Mouse (Mus musculus): ENCODE data around the gene Thrap3. TPM values are rescaled to one million over a fixed set of nuclear protein-coding genes. Genes with fewer than 3 reads are reported as not detected.

Gene Thrap3
- polyA plus RNA-seq, 1 experiment: 56.6 TPM

- Histone ChIP-seq H3K4me2 (ENCODE audit: low read depth) (no peak overlapping the region), H3K27me3 (ENCODE audit: control insufficient read depth, insufficient read depth, insufficient read length) (no peaks in the 10 kb centered on the region), H3K79me2 (ENCODE audit: control insufficient read depth, insufficient read depth) (peaks cover 94% of the 10 kb centered on the region), H3ac (ENCODE audit: control insufficient read depth, insufficient read length) (no peak overlapping the region), H3K36me3 (ENCODE audit: control insufficient read depth, insufficient read depth) (peaks cover 21% of the 10 kb centered on the region), H3K4me3 (no peak overlapping the region)
- TF ChIP-seq MYOD1 (IDR thresholded peaks at IDR 0.05; ENCODE audit: control insufficient read depth in 1 of 3, insufficient read length in 2 of 3, low read depth in 2 of 3) (no peak), SRF (IDR thresholded peaks at IDR 0.05; ENCODE audit: control insufficient read depth, insufficient read length, low read depth) (no peak), MAX (IDR thresholded peaks at IDR 0.05; ENCODE audit: low read depth) (no peak), TCF12 (IDR thresholded peaks at IDR 0.05; ENCODE audit: insufficient read depth, poor library complexity, severe bottlenecking) (no peak), USF1 (IDR thresholded peaks at IDR 0.05; ENCODE audit: low read depth) (no peak), MYOG (IDR thresholded peaks at IDR 0.05; ENCODE audit: control insufficient read depth in 1 of 3, insufficient read depth in 1 of 3, insufficient read length in 2 of 3, low read depth in 2 of 3) (no peak), CEBPB (IDR thresholded peaks at IDR 0.05; ENCODE audit: insufficient read depth, poor library complexity, severe bottlenecking) (no peak), E2F4 (IDR thresholded peaks at IDR 0.05; ENCODE audit: insufficient read depth) (no peak), POLR2AphosphoS2 (IDR thresholded peaks at IDR 0.05; ENCODE audit: insufficient read length, low read depth) (no peak), REST (IDR thresholded peaks at IDR 0.05; ENCODE audit: insufficient read depth, insufficient read length) (no peak), TCF3 (IDR thresholded peaks at IDR 0.05; ENCODE audit: insufficient read length, low read depth) (no peak), POLR2A (IDR thresholded peaks at IDR 0.05; ENCODE audit: insufficient read length, low read depth) (no peak)
These were observed 83.5 kb downstream of the Thrap3 start for GRCm38 (mm10) chr4:126119051-126119450.

- Histone ChIP-seq H3K36me3 (ENCODE audit: control insufficient read depth, insufficient read depth) (peaks cover 17% of the 10 kb centered on the region), H3K79me2 (ENCODE audit: control insufficient read depth, insufficient read depth) (peaks cover 94% of the 10 kb centered on the region), H3K4me3 (no peak overlapping the region), H3K4me2 (ENCODE audit: low read depth) (no peak overlapping the region), H3K27me3 (ENCODE audit: control insufficient read depth, insufficient read depth, insufficient read length) (no peaks in the 10 kb centered on the region), H3ac (ENCODE audit: control insufficient read depth, insufficient read length) (no peak overlapping the region)
- TF ChIP-seq TCF3 (IDR thresholded peaks at IDR 0.05; ENCODE audit: insufficient read length, low read depth) (no peak), MYOD1 (IDR thresholded peaks at IDR 0.05; ENCODE audit: control insufficient read depth in 1 of 3, insufficient read length in 2 of 3, low read depth in 2 of 3) (peak in 1 of 3 experiments; percentile 17)
These were observed 83.9 kb downstream of the Thrap3 start for GRCm38 (mm10) chr4:126118651-126119050.

GRCm38 (mm10) chr4:126117116-126117515 lies 85.4 kb downstream of the Thrap3 start:
- peaks cover 12% of the 10 kb centered on the region for H3K36me3 ChIP-seq (ENCODE audit: control insufficient read depth, insufficient read depth)
- no peaks in the 10 kb centered on the region for H3K27me3 ChIP-seq (ENCODE audit: control insufficient read depth, insufficient read depth, insufficient read length)
- H3K4me3 ChIP-seq: no peak overlapping the region
- H3K79me2 ChIP-seq (ENCODE audit: control insufficient read depth, insufficient read depth): peaks cover 97% of the 10 kb centered on the region
- H3K4me2 ChIP-seq (ENCODE audit: low read depth): no peak overlapping the region
- H3ac ChIP-seq (ENCODE audit: control insufficient read depth, insufficient read length): no peak overlapping the region
- TF ChIP-seq E2F4 (IDR thresholded peaks at IDR 0.05; ENCODE audit: insufficient read depth) (no peak), MYOG (IDR thresholded peaks at IDR 0.05; ENCODE audit: control insufficient read depth in 1 of 3, insufficient read depth in 1 of 3, insufficient read length in 2 of 3, low read depth in 2 of 3) (no peak), CEBPB (IDR thresholded peaks at IDR 0.05; ENCODE audit: insufficient read depth, poor library complexity, severe bottlenecking) (no peak), POLR2AphosphoS2 (IDR thresholded peaks at IDR 0.05; ENCODE audit: insufficient read length, low read depth) (no peak), SRF (IDR thresholded peaks at IDR 0.05; ENCODE audit: control insufficient read depth, insufficient read length, low read depth) (no peak), TCF3 (IDR thresholded peaks at IDR 0.05; ENCODE audit: insufficient read length, low read depth) (no peak), TCF12 (IDR thresholded peaks at IDR 0.05; ENCODE audit: insufficient read depth, poor library complexity, severe bottlenecking) (no peak), MYOD1 (IDR thresholded peaks at IDR 0.05; ENCODE audit: control insufficient read depth in 1 of 3, insufficient read length in 2 of 3, low read depth in 2 of 3) (no peak), USF1 (IDR thresholded peaks at IDR 0.05; ENCODE audit: low read depth) (no peak), REST (IDR thresholded peaks at IDR 0.05; ENCODE audit: insufficient read depth, insufficient read length) (no peak), POLR2A (IDR thresholded peaks at IDR 0.05; ENCODE audit: insufficient read length, low read depth) (no peak), MAX (IDR thresholded peaks at IDR 0.05; ENCODE audit: low read depth) (no peak)

DNA sequence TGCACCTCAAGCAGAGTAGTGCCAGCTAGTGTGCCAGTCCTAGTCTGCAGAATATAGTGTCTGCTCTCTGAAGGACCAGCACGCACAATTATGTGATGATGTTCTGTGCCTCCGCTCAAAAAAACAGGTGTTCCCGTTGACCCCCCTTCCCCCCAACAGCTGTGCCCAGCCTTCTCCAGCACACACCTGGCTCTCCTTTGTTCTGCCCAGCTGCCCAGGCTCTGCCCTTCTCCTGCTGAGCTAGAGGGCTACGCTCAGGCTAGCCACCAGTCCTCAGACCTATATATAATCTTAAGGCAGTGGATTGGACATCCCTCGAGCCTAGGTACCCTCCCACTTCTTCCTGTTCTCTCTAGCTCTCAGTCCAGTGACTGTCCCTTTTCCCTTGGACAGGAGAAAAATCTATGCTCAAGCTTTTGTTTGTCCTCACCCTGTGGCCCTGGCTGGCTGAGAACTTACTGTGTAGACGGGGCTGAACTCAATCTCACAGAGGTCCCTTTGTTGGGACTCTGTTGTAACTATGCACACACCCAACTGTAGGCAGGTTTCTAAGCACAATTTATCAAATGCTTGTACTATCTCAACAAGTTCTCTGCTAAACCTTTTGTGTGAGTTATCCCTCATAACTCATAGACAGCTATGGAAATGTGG lies 86.6 kb downstream of the Thrap3 start:
- Histone ChIP-seq H3K27me3 (ENCODE audit: control insufficient read depth, insufficient read depth, insufficient read length) (no peaks in the 10 kb centered on the region), H3K4me3 (no peak overlapping the region), H3ac (ENCODE audit: control insufficient read depth, insufficient read length) (no peak overlapping the region), H3K36me3 (ENCODE audit: control insufficient read depth, insufficient read depth) (peaks cover 12% of the 10 kb centered on the region), H3K4me2 (ENCODE audit: low read depth) (peak overlapping the region; percentile 10), H3K79me2 (ENCODE audit: control insufficient read depth, insufficient read depth) (peaks cover 96% of the 10 kb centered on the region)
- TF ChIP-seq SRF (IDR thresholded peaks at IDR 0.05; ENCODE audit: control insufficient read depth, insufficient read length, low read depth) (no peak), TCF3 (IDR thresholded peaks at IDR 0.05; ENCODE audit: insufficient read length, low read depth) (peak; percentile 71), USF1 (IDR thresholded peaks at IDR 0.05; ENCODE audit: low read depth) (no peak), MYOG (IDR thresholded peaks at IDR 0.05; ENCODE audit: control insufficient read depth in 1 of 3, insufficient read depth in 1 of 3, insufficient read length in 2 of 3, low read depth in 2 of 3) (peak; percentile 70 to 90 (median 83)), TCF12 (IDR thresholded peaks at IDR 0.05; ENCODE audit: insufficient read depth, poor library complexity, severe bottlenecking) (peak; percentile 59), MYOD1 (IDR thresholded peaks at IDR 0.05; ENCODE audit: control insufficient read depth in 1 of 3, insufficient read length in 2 of 3, low read depth in 2 of 3) (peak in 2 of 3 experiments; percentile 91 to 93)

- Histone ChIP-seq H3K36me3 (ENCODE audit: control insufficient read depth, insufficient read depth) (peaks cover 7% of the 10 kb centered on the region), H3ac (ENCODE audit: control insufficient read depth, insufficient read length) (no peak overlapping the region), H3K4me3 (no peak overlapping the region), H3K27me3 (ENCODE audit: control insufficient read depth, insufficient read depth, insufficient read length) (no peaks in the 10 kb centered on the region), H3K79me2 (ENCODE audit: control insufficient read depth, insufficient read depth) (peaks cover 90% of the 10 kb centered on the region), H3K4me2 (ENCODE audit: low read depth) (peak overlapping the region; percentile 10)
- no peak for TF ChIP-seq MYOD1 (IDR thresholded peaks at IDR 0.05; ENCODE audit: control insufficient read depth in 1 of 3, insufficient read length in 2 of 3, low read depth in 2 of 3)
- TF ChIP-seq USF1 (IDR thresholded peaks at IDR 0.05; ENCODE audit: low read depth): no peak
- no peak for TF ChIP-seq POLR2AphosphoS2 (IDR thresholded peaks at IDR 0.05; ENCODE audit: insufficient read length, low read depth)
These were observed 87.1 kb downstream of the Thrap3 start for GRCm38 (mm10) chr4:126115411-126115810.

Other genes with a start within 250 kb of the Thrap3 start
- gene Csf3r, start 178.2 kb downstream of the Thrap3 start, polyA plus RNA-seq (2012; fragmentation: generic; extraction: Trizol): not detected
- gene Mrps15, start 155.8 kb downstream of the Thrap3 start, polyA plus RNA-seq (2012; fragmentation: generic; extraction: Trizol): 86.8 TPM
- 12.8 TPM for gene Oscp1, start 144.2 kb downstream of the Thrap3 start, polyA plus RNA-seq (2012; fragmentation: generic; extraction: Trizol)
- 50.5 TPM for gene Lsm10, start 106.1 kb downstream of the Thrap3 start, polyA plus RNA-seq (2012; fragmentation: generic; extraction: Trizol)
- gene Stk40, start 98.8 kb downstream of the Thrap3 start, polyA plus RNA-seq (2012; fragmentation: generic; extraction: Trizol): 25.9 TPM
- 28.6 TPM for gene Eva1b, start 55.0 kb downstream of the Thrap3 start, polyA plus RNA-seq (2012; fragmentation: generic; extraction: Trizol)
- gene Sh3d21, start 39.3 kb downstream of the Thrap3 start, polyA plus RNA-seq (2012; fragmentation: generic; extraction: Trizol): 0.23 TPM
- gene Map7d1, start 53.6 kb upstream of the Thrap3 start, polyA plus RNA-seq (2012; fragmentation: generic; extraction: Trizol): 236 TPM
- gene Trappc3, start 59.6 kb upstream of the Thrap3 start, polyA plus RNA-seq (2012; fragmentation: generic; extraction: Trizol): 84.1 TPM
- gene Col8a2, start 84.0 kb upstream of the Thrap3 start, polyA plus RNA-seq (2012; fragmentation: generic; extraction: Trizol): 0.06 TPM
- gene Adprhl2, start 118.9 kb upstream of the Thrap3 start, polyA plus RNA-seq (2012; fragmentation: generic; extraction: Trizol): 31.5 TPM
- gene Tekt2, start 122.9 kb upstream of the Thrap3 start, polyA plus RNA-seq (2012; fragmentation: generic; extraction: Trizol): 0.49 TPM
- gene Ago3, start 226.8 kb upstream of the Thrap3 start, polyA plus RNA-seq (2012; fragmentation: generic; extraction: Trizol): 4.5 TPM